Mouse (Mus musculus) embryonic stem cell, embryonic (primary cell): ENCODE results near the gene Trim31.

Experiments used
- CTCF ChIA-PET, 4 experiments: fragments of 300-600 bp in 2 of 4; fragments of 350-600 bp in 2 of 4; sonication (Branson Sonifier 250); formaldehyde crosslinking; loops; one replicate each; lab custom pipeline; 2022; ENCODE audit warnings: inconsistent platforms in 2 of 4; lab: Charles Lee
- POLR2A ChIA-PET, 4 experiments: fragments of 300-600 bp in 2 of 4; fragments of 350-600 bp in 2 of 4; sonication (Branson Sonifier 250); formaldehyde crosslinking; loops; one replicate each; lab custom pipeline; 2022; ENCODE audit warnings: antibody characterized with exemption in 4 of 4, inconsistent platforms in 1 of 4; lab: Charles Lee

Gene Trim31

GRCm38 (mm10) chr17:36920239-36920638 lies 22.3 kb downstream of the Trim31 start:
- CTCF ChIA-PET = interaction anchor here in 3 of 4 experiments (0.7 to 1.5 kb wide), 5 partner anchors 97 to 283 kb away, joined by 3 to 6 read pairs (median 3); no protein-coding TSS in a partner anchor
- POLR2A ChIA-PET = interaction anchor here (0.5 to 2.8 kb wide), 17 partner anchors 10 to 130 kb away, joined by 3 to 10 read pairs (median 4); no protein-coding TSS in a partner anchor

GRCm38 (mm10) chr17:36922715-36923114 lies 24.8 kb downstream of the Trim31 start:
- CTCF ChIA-PET = interaction anchor here in 3 of 4 experiments (0.5 to 2.0 kb wide), 10 partner anchors 8 to 281 kb away, joined by 3 to 31 read pairs (median 6); no protein-coding TSS in a partner anchor
- POLR2A ChIA-PET = interaction anchor here (0.8 to 3.5 kb wide), 44 partner anchors 8 to 275 kb away, joined by 3 to 19 read pairs (median 5); partner anchors contain the start of genes 2410137M14Rik (in 2 of the 4), Trim26 (in 2 of the 4), Gabbr1 (in 1 of the 4) and Rnf39 (in 1 of the 4)

GRCm38 (mm10) chr17:36923491-36923890 lies 25.6 kb downstream of the Trim31 start:
- CTCF ChIA-PET = interaction anchor here (0.6 to 2.0 kb wide), 16 partner anchors 9 to 280 kb away, joined by 3 to 31 read pairs (median 5); partner anchors contain the start of gene Trim26 (in 1 of the 4)
- POLR2A ChIA-PET = interaction anchor here (0.6 to 3.5 kb wide), 65 partner anchors 8 to 930 kb away, joined by 3 to 19 read pairs (median 4); partner anchors contain the start of genes 2410137M14Rik (in 2 of the 4), Trim26 (in 2 of the 4), Znrd1 (in 2 of the 4) and Gabbr1 (in 1 of the 4)

GRCm38 (mm10) chr17:36927496-36928120 lies 29.7 kb downstream of the Trim31 start:
- CTCF ChIA-PET = interaction anchor here in 2 of 4 experiments (0.6 to 0.8 kb wide), 3 partner anchors 12 to 440 kb away, joined by 3 to 5 read pairs (median 3); no protein-coding TSS in a partner anchor
- POLR2A ChIA-PET = interaction anchor here in 1 of 4 experiments (0.6 to 0.7 kb wide), 4 partner anchors 14 to 156 kb away, joined by 3 to 4 read pairs (median 3); no protein-coding TSS in a partner anchor

GRCm38 (mm10) chr17:36929236-36929932 lies 31.5 kb downstream of the Trim31 start:
- CTCF ChIA-PET = interaction anchor here in 2 of 4 experiments (0.8 to 2.3 kb wide), 3 partner anchors 15 to 156 kb away, joined by 3 to 12 read pairs (median 4); no protein-coding TSS in a partner anchor
- POLR2A ChIA-PET = interaction anchor here in 3 of 4 experiments (0.7 to 2.6 kb wide), 10 partner anchors 8 to 121 kb away, joined by 3 to 10 read pairs (median 3); partner anchors contain the start of genes H2-M5 (in 1 of the 3) and Rnf39 (in 1 of the 3)

- ChIA-PET CTCF (interaction anchor here in 3 of 4 experiments (0.6 to 2.3 kb wide), 4 partner anchors 16 to 155 kb away, joined by 3 to 12 read pairs (median 4); no protein-coding TSS in a partner anchor), POLR2A (interaction anchor here in 3 of 4 experiments (0.6 to 2.6 kb wide), 14 partner anchors 8 to 121 kb away, joined by 3 to 10 read pairs (median 3); partner anchors contain the start of genes H2-M5 (in 1 of the 3), Rnf39 (in 1 of the 3) and Trim26 (in 1 of the 3))
Observed at GRCm38 (mm10) chr17:36930233-36930632, 32.3 kb downstream of the Trim31 start.

GRCm38 (mm10) chr17:36931130-36931529 lies 33.2 kb downstream of the Trim31 start:
- POLR2A ChIA-PET = interaction anchor here in 3 of 4 experiments (0.6 to 2.6 kb wide), 5 partner anchors 10 to 285 kb away, joined by 3 to 10 read pairs (median 5); no protein-coding TSS in a partner anchor
- CTCF ChIA-PET = interaction anchor here in 2 of 4 experiments (1.1 to 2.3 kb wide), 2 partner anchors 15 to 16 kb away, joined by 4 to 12 read pairs; no protein-coding TSS in a partner anchor

GRCm38 (mm10) chr17:36931806-36932205 lies 33.9 kb downstream of the Trim31 start:
- POLR2A ChIA-PET = interaction anchor here in 3 of 4 experiments (0.5 to 2.6 kb wide), 4 partner anchors 10 to 119 kb away, joined by 3 to 10 read pairs (median 4); no protein-coding TSS in a partner anchor
- CTCF ChIA-PET = interaction anchor here in 1 of 4 experiments (0.9 kb wide), 1 partner anchor 39 kb away, joined by 3 read pairs; no protein-coding TSS in a partner anchor

- CTCF ChIA-PET = no interaction called here
- POLR2A ChIA-PET = interaction anchor here in 1 of 4 experiments (1.0 to 1.4 kb wide), 2 partner anchors 17 to 20 kb away, joined by 3 to 7 read pairs; partner anchors contain the start of genes Znrd1 and Znrd1as
Observed at GRCm38 (mm10) chr17:36938056-36938455, 40.1 kb downstream of the Trim31 start.

- POLR2A ChIA-PET = interaction anchor here (0.5 to 2.2 kb wide), 15 partner anchors 10 to 729 kb away, joined by 3 to 6 read pairs (median 3); partner anchors contain the start of genes Gabbr1 (in 2 of the 4), Mog (in 1 of the 4), Ppp1r11 (in 1 of the 4) and Znrd1 (in 1 of the 4)
- CTCF ChIA-PET = interaction anchor here in 3 of 4 experiments (0.5 to 0.9 kb wide), 5 partner anchors 19 to 142 kb away, joined by 3 to 9 read pairs (median 3); no protein-coding TSS in a partner anchor
Observed at GRCm38 (mm10) chr17:36942391-36942790, 44.5 kb downstream of the Trim31 start.

- POLR2A ChIA-PET = interaction anchor here (0.6 to 2.2 kb wide), 15 partner anchors 13 to 255 kb away, joined by 3 to 6 read pairs (median 4); partner anchors contain the start of genes Gabbr1 (in 2 of the 4), Znrd1 (in 1 of the 4) and Znrd1as (in 1 of the 4)
- CTCF ChIA-PET = interaction anchor here in 2 of 4 experiments (0.5 to 0.6 kb wide), 3 partner anchors 20 to 94 kb away, joined by 3 to 9 read pairs (median 3); no protein-coding TSS in a partner anchor
Observed at GRCm38 (mm10) chr17:36942791-36943471, 45.0 kb downstream of the Trim31 start, which contains the start of gene Rnf39. Gene Rnf39 (plus strand): TSS chr17:36942918.

GRCm38 (mm10) chr17:36943691-36944090 lies 45.8 kb downstream of the Trim31 start:
- POLR2A ChIA-PET = interaction anchor here in 2 of 4 experiments (0.7 to 2.2 kb wide), 10 partner anchors 14 to 254 kb away, joined by 3 to 6 read pairs (median 3); partner anchors contain the start of genes H2-M5 (in 1 of the 2) and Trim15 (in 1 of the 2)
- CTCF ChIA-PET = no interaction called here

GRCm38 (mm10) chr17:36944121-36944775 lies 46.3 kb downstream of the Trim31 start:
- CTCF ChIA-PET = no interaction called here
- POLR2A ChIA-PET = interaction anchor here in 2 of 4 experiments (0.7 to 1.6 kb wide), 7 partner anchors 13 to 106 kb away, joined by 3 to 6 read pairs (median 3); partner anchors contain the start of genes H2-M5 (in 1 of the 2) and Trim15 (in 1 of the 2)

- POLR2A ChIA-PET = interaction anchor here (0.6 to 2.4 kb wide), 46 partner anchors 10 to 251 kb away, joined by 3 to 17 read pairs (median 4); partner anchors contain the start of genes Znrd1 (in 4 of the 4), Znrd1as (in 4 of the 4), Gabbr1 (in 2 of the 4) and H2-M5 (in 1 of the 4)
- CTCF ChIA-PET = interaction anchor here (0.5 to 1.6 kb wide), 14 partner anchors 9 to 136 kb away, joined by 3 to 6 read pairs (median 4); partner anchors contain the start of genes Znrd1 (in 1 of the 4) and Znrd1as (in 1 of the 4)
Observed at GRCm38 (mm10) chr17:36947051-36947819, 49.3 kb downstream of the Trim31 start.

GRCm38 (mm10) chr17:36948286-36948685 lies 50.4 kb downstream of the Trim31 start:
- ChIA-PET CTCF (interaction anchor here in 2 of 4 experiments (0.7 to 1.6 kb wide), 2 partner anchors 56 to 59 kb away, joined by 3 to 6 read pairs; no protein-coding TSS in a partner anchor), POLR2A (interaction anchor here in 2 of 4 experiments (0.9 to 1.8 kb wide), 6 partner anchors 12 to 112 kb away, joined by 3 to 7 read pairs (median 4); no protein-coding TSS in a partner anchor)
